Mouse (Mus musculus) olfactory bulb, adult 2 months (tissue): ENCODE results near the gene Rad51b.

Source experiments
- CTCF ChIP-seq: fragments of 200-500 bp; IDR thresholded peaks from 2 replicates; pipeline ENCODE4 v1.5.1; 2012; ENCODE audit warnings: low read depth, mild to moderate bottlenecking, low read length, moderate library complexity; ENCODE audit not compliant: insufficient read depth
- POLR2A ChIP-seq: fragments of 200-500 bp; IDR thresholded peaks from 2 replicates; pipeline ENCODE4 v1.6.1; 2012; ENCODE audit warnings: mild to moderate bottlenecking, low read depth, low read length, moderate library complexity; ENCODE audit not compliant: insufficient read depth

DNA sequence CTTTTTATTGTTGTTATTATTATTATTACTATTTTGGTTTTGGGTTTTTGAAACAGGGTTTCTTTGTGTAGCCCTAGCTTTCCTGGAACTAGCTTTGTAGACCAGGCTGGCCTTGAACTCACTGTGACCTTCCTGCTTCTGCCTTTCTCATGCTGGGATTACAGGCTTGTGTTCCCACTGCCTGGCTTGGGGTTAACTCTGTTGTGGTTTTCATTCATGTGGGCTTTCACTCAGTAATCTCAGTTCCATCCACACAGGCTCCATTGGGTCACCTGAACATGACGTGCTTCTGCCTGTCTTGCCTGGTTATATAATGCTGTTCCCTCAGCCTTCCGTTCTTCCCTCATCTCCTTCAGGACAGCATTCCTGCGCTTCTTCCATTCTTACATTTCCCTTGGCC lies 261.6 kb downstream of the Rad51b start:
- TF ChIP-seq CTCF (no peak), POLR2A (no peak)
